Mouse (Mus musculus) left cerebral cortex, adult 2 months (tissue): ENCODE results near the gene Tigd2. TPM values are rescaled to one million over a fixed set of nuclear protein-coding genes. Genes with fewer than 3 reads are reported as not detected.
A peak's percentile ranks its signal among the peaks of the same experiment; 100 is the strongest.
"Not testable (repeated sequence)": the region's sequence is repeated elsewhere in the genome, so short reads cannot be mapped to it uniquely, and the experiment has no call there.

Experiments
- DNase-seq, 2 experiments: peaks; one replicate each; pipeline ENCODE4 v3.0.0; 2021 to 2022; ENCODE audit warnings: low spot score in 2 of 2, mixed read lengths in 1 of 2; ENCODE audit errors: extremely low spot score in 1 of 2
- H3K27ac ChIP-seq: fragments of 200-600 bp; 2 replicates; pipeline ENCODE4 v1.8.1; 2022
- H3K4me3 ChIP-seq: fragments of 200-600 bp; 2 replicates; pipeline ENCODE4 v1.8.1; 2022
- CTCF ChIP-seq: fragments of 200-600 bp; IDR thresholded peaks from 2 replicates; pipeline ENCODE4 v1.8.1; 2022; ENCODE audit warnings: antibody characterized with exemption, mild to moderate bottlenecking, moderate library complexity
- intact Hi-C: fragments of 180-260 bp; cut with DNase I; formaldehyde crosslinking; loops from one replicate; pipeline ENCODE4 v1.15.1; 2025
- long read RNA-seq, 2 experiments: library from polyadenylated mRNA; stranded (forward); transcript quantifications; one replicate each; pipeline ENCODE4 v2.0.0; 2021; ENCODE audit warnings: borderline mapping rate in 2 of 2
- total RNA-seq, 2 experiments: library from RNA; stranded (reverse); gene quantifications; 2 replicates each; pipeline ENCODE4 v1.2.3; 2021

Tigd2 gene
- total RNA-seq, result 10 to 100 TPM; 11.1 to 11.9 TPM
- long read RNA-seq, experiment 1, transcript Tigd2-201 (2 exons, 3,007 nt), result major isoform, 5 of 7 reads
- long read RNA-seq, experiment 1, partial matches to known transcripts, result 0 of 7 reads
- long read RNA-seq, experiment 1, other reads (novel, unspliced or antisense), result 2 of 7 reads
- long read RNA-seq, experiment 2, transcript Tigd2-201 (2 exons, 3,007 nt), result major isoform, 7 of 7 reads
- long read RNA-seq, experiment 2, partial matches to known transcripts, result 0 of 7 reads
- long read RNA-seq, experiment 2, other reads (novel, unspliced or antisense), result 0 of 7 reads

DNA sequence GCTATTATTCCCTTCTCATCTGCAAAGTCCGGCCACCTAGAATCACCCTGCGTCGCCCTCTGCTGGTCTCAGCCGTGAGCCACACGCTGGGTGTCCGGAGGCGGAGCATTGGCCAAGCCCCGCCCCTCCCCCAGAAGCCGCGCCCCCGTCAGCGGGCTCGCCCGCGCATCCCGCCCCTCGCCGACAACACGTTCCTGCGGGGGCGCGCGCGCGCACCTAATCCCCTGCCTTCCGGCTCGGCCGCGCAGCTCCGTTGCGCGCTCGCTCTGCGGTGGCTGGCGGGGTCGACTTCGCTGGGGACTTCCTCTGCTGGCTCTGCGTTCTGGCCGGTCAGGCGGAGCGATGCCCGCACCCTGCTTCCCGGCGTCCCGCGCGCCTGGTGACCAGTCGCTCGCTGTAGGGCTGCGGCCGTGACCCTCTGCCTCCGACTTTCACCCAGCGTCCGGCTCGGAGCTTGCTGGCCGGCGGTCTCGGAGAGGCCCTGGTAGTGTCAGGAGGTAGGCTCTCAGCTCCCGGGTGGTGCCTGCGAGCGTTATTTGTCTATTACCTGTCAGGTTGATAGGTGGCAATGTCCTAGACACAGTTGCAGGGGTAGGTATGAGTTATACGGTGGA, at the start of gene Tigd2:
Gene Tigd2 (plus strand): TSS at position 186 of the 614 bp plus-strand sequence.
- peak within 1 kb of the TSS; percentile 93 for H3K27ac ChIP-seq
- intact Hi-C loops, result no loop called here
- H3K4me3 ChIP-seq, result peak within 1 kb of the TSS; percentile 94
- peak; percentile 94 for TF ChIP-seq CTCF
- DNase-seq, result peak; percentile 91 to 92

DNA sequence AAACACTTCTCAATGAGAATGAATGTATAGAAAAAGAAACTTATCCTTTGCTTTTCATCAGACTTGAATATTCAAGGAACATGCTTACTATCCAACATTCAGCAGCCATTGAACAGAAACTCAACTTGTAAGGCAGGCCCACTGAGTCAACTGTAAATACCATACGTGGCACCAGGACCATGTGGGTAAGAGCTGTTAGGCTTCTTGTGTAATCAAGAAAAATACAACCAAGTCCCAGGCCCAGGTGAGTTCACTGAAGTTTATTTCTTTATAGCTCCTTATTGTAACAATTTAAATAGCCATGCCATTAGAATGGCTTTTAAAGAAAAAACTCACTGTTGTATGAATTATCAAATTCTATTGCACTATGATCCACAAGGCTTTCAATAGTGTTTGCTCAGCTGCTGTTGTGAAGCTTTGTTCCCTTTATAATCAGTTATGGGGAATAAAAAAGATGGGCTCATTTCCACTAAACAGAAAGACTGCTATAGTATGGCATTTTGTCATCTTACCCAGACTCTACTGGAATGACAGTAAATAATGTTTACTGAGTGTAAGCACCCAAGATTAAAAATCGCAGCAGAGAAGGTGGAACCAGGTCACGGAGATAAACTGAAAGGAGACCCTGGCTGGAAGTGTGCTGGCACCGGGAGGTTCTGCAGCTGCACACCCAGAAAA, 46.7 kb upstream of the Tigd2 start:
- no peak for TF ChIP-seq CTCF
- H3K27ac ChIP-seq, result no peak overlapping the region
- no peak for DNase-seq
- no peak overlapping the region for H3K4me3 ChIP-seq
- intact Hi-C loops, result no loop called here

DNA sequence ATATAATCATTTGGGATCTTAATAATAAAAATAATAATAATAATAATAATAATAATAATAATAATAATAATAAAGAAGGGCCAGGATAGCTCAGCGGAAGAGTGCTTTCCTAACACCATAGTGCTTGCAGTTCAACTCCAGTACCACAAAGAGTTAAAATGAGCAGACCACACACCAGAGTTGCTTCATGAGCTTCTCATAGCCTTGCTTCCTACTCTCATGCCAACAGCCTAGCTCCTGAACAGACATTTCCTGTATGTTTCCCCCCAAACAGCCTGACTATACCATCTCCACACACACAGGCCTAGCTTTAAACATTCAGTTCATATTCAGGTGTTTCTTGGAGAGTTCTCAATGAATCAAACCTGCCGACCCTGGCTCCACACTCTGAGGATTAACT, 45.8 kb upstream of the Tigd2 start:
- intact Hi-C loops, result no loop called here
- Histone ChIP-seq H3K27ac (no peak overlapping the region), H3K4me3 (no peak overlapping the region)
- TF ChIP-seq CTCF, result no peak
- no peak for DNase-seq

DNA sequence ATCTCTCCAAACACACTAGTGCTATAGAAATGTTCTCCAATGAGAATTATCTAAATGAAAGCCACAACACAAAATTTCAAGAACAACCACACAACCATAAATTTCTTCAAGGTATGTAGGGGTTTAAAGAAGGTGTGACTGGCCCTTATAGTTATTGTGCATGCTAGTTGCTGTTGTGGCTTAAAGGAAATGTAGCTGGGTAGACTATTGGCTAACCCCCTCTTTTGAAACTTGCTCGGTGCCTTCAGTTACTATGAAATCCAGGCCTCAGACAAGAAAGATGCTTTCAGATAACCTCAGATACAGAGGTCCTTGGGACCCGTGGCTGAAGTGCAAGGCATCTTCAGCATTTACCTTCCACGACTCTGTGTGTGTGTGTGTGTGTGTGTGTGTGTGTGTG, 45.3 kb upstream of the Tigd2 start:
- Histone ChIP-seq H3K27ac (no peak overlapping the region), H3K4me3 (no peak overlapping the region)
- TF ChIP-seq CTCF, result no peak
- intact Hi-C loops, result no loop called here
- DNase-seq, result no peak

DNA sequence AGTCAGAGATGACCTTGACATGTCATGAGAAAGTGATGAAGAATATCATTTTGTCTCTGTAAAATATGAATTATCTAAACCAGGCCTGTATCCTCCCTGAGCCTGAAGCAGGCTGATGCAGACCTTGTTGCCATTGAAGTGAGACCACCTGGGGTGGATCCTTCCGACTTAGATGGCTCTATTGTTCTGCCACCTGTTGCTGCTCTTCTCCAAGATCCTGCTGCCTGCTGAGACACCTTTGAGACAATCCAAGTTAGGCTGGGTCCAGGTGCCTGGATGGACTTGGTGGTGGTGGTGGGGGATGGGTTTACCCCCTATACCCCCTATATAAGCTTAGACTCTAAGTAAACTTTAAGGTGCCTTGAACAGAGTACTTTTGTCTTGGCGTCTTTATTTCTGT, 39.7 kb upstream of the Tigd2 start:
- no peak for DNase-seq
- no peak overlapping the region for H3K27ac ChIP-seq
- intact Hi-C loops, result no loop called here
- H3K4me3 ChIP-seq, result no peak overlapping the region
- TF ChIP-seq CTCF, result no peak

DNA sequence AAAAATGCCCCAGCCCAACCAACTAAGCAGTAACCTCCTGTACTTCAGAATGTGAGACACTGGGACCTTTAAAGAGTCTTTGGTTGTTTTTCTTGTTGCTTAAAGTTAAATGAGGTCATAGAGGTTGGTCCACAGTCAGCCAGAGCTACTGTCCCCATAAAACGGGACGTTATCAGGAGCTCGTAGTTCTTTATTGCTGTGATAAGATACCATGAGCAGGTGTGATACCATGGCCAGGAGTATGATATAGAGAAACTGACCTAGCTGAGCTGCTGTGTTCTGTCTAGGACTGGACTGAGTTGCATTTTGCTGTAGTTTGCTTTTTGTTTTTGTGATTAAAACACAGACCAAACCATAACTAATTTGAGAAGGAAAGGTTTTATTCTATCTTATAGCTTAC, 37.4 kb upstream of the Tigd2 start:
- Histone ChIP-seq H3K4me3 (no peak overlapping the region), H3K27ac (no peak overlapping the region)
- intact Hi-C loops, result no loop called here
- DNase-seq, result no peak
- TF ChIP-seq CTCF, result no peak

DNA sequence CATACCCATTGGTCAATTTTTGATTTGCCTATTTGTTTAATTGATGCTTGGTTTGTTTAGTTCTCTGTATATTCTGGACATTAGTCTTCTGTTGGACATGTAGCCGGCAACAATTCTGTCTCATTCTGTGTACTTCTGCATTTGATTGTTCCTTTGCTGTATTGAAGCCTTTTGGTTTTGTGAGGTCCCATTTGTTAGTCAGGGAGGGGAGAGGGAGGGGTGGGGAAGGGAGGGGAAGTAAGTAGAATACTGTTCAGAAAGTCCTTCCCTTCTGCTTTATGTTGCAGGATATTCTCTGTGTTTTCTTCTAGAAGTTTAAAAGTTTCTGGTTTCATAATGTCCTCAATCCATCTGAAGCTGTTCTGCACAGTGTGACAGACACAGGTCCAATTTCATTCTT, 34.7 kb upstream of the Tigd2 start:
- no peak for TF ChIP-seq CTCF
- H3K27ac ChIP-seq, result no peak overlapping the region
- H3K4me3 ChIP-seq, result no peak overlapping the region
- DNase-seq, result no peak
- intact Hi-C loops, result no loop called here

DNA sequence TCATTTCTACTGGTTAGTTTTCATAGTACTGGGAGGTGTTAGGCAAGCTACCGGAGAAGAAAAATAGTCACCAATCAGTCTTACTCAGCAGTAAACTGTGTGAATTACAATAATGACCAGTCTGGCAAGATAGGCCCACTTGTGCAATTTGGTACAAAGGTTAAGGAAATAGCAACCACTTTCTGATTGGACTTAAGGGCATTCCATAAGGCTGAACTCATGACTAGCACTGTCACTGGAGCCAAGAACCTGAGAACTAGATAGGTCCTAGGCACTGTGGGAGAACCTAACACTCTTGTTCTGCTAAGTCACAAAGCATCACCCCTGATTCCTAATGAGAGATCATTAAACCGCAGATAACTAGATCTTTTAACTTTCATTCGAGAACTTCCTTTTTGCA, 30.6 kb upstream of the Tigd2 start:
- intact Hi-C loops, result no loop called here
- DNase-seq, result no peak
- Histone ChIP-seq H3K27ac (no peak overlapping the region), H3K4me3 (no peak overlapping the region)
- no peak for TF ChIP-seq CTCF

DNA sequence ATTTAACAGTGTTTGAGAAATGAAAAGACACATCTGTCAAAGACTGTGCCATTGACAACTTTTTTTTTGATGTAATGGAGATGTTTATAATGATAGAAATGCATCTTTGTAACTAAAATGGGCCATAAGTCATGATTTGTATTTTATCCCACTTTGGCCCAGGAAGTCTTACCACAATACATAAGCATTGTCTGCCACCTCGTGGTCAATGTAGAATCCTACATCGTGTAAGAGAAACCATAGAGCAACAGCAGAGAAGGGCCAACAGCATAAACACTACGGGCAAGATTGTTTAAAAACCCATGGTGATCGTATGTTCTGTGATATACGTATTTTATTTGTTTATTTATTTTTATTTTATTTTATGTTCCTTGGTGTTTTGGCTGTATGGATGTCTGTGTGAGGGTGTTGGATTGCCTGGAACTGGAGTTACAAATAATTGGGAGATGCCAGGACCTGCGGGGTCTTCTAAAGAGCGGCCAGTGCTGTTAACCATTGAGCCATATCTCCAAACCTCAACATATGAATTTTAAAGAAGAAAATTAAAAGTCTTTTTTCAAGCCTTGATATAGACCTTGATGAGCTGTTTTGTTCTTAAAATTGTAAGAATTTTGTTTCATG, 28.2 kb upstream of the Tigd2 start:
- intact Hi-C loops, result loop anchor here (1.0 to 2.0 kb wide), 3 partner anchors 160 to 408 kb away; no protein-coding TSS in a partner anchor
- Histone ChIP-seq H3K27ac (no peak overlapping the region), H3K4me3 (no peak overlapping the region)
- TF ChIP-seq CTCF, result peak; percentile 89
- peak; percentile 59 to 61 for DNase-seq

DNA sequence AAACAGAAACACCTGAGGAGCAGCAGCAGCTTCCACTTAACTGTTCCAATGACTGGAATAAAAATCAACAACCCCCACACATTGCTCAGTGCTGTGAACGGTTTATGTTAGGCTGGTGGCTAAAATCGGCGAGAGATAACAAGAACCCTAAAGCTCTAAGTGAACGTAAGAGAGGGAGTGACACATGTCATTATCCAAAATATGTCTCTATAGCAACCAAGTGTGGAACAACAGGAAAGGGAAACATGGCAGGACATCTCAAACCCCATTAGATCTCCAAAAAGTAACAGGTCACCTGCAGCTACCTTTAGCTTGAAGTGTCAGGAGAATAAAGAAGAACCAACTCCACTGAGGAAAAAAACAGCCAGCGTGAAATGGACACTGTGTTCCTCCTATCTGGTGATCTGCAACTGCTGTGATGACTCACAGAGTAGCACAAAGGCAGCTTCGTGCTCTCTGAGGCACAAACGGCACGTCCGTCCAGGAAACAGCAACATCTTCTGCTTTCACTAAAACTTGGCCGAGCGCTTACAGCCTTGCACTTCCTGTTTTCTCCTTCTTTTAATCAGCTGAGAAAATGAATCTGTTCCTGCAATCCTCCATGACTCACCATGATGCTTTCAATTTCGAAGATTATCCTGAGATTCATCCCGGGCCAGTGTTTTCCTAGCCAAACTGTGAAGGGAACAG, 23.5 kb upstream of the Tigd2 start:
- no peak overlapping the region; the same call in 1 of the 2 replicates for H3K27ac ChIP-seq
- peak overlapping the region; percentile 19 for H3K4me3 ChIP-seq
- no peak for TF ChIP-seq CTCF
- intact Hi-C loops, result no loop called here
- no peak for DNase-seq

DNA sequence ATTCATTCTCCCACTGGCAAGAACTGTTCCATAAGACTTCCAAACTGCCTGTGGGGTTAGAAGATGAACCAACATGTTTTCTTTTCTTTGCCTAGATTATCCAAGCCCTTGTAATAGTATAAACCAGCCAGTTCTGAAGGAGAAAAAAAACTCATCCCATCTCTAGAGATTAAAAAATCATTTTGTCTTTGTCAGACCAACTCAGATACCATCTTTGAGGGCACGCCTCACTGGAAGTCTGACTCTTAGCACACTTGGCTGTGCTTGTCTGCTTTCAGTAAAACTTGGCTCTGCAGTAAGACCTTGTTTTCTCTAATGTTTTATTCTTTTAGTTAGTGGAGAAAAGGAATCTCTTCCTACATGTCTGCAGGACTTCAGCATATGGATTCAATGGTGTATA, 18.7 kb upstream of the Tigd2 start:
- Histone ChIP-seq H3K4me3 (no peak overlapping the region), H3K27ac (no peak overlapping the region)
- intact Hi-C loops, result no loop called here
- no peak for TF ChIP-seq CTCF
- no peak for DNase-seq

DNA sequence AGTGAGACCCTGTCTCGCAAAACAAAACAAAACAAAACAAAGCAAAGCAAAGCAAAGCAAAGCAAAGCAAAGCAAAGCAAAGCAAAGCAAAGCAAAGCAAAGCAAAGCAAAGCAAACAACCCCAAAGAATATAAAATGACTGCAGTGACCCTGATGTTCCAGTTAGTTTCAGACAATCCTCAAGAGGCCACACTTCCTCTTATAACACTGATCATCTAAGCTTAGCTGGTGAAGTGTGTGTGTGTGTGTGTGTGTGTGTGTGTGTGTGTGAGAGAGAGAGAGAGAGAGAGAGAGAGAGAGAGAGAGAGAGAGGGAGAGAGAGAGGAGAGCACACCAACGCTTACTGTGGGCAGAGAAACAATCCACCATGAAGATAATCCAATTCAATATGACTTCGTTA, 14.2 kb upstream of the Tigd2 start:
- H3K4me3 ChIP-seq, H3K27ac ChIP-seq, DNase-seq, intact Hi-C loops: not testable (repeated sequence)
